Comparison of ENCODE assay signal across 26 mouse cellular contexts in genomic region chr12:5257174-5257573, GRCm38 (mm10).
"Had no signal": no experiment of that assay in that cellular context is flagged by ENCODE, and none has a peak within 500 bp of the region (broad histone marks: within the 10 kb centered on the region; RNA-seq: fewer than 3 reads in every experiment).

No protein-coding gene starts in this region.

- H3K4me1 ChIP-seq: liver, embryonic 12.5 days had no signal

- ATAC-seq: hindbrain, postnatal 0 days; intestine, embryonic 16.5 days; liver, embryonic 12.5 days had no signal

- H3K36me3 ChIP-seq: heart, embryonic 13.5 days; heart, embryonic 15.5 days; hindbrain, embryonic 13.5 days; hindbrain, embryonic 15.5 days; kidney, embryonic 15.5 days; limb, embryonic 13.5 days; limb, embryonic 15.5 days; liver, embryonic 12.5 days had no signal

- H3K27ac ChIP-seq: heart, adult 2 months; heart, embryonic 13.5 days; heart, embryonic 15.5 days; hindbrain, embryonic 13.5 days; hindbrain, embryonic 15.5 days; hindbrain, postnatal 0 days; kidney, embryonic 15.5 days; kidney, postnatal 0 days; limb, embryonic 13.5 days; limb, embryonic 15.5 days; liver, embryonic 12.5 days had no signal

- H3K4me3 ChIP-seq: heart, adult 2 months; heart, embryonic 13.5 days; heart, embryonic 15.5 days; hindbrain, embryonic 13.5 days; hindbrain, embryonic 15.5 days; kidney, embryonic 15.5 days; limb, embryonic 13.5 days; limb, embryonic 15.5 days; liver, embryonic 12.5 days had no signal

- DNase-seq: gastrocnemius, postnatal 14 days; gastrocnemius, postnatal 36 days; heart, adult 11 months; heart, adult 2 months; heart, postnatal 14 days; heart, postnatal 36 days; kidney, adult 11 months; kidney, adult 2 months; kidney, adult 9 months; kidney, postnatal 14 days; kidney, postnatal 36 days; layer of hippocampus, adult 9-11 months; layer of hippocampus, postnatal 36 days; left cerebral cortex, postnatal 4 days had no signal

- H3K9me3 ChIP-seq: heart, embryonic 13.5 days; heart, embryonic 15.5 days; hindbrain, embryonic 13.5 days; hindbrain, embryonic 15.5 days; kidney, embryonic 15.5 days; limb, embryonic 13.5 days; limb, embryonic 15.5 days; liver, embryonic 12.5 days had no signal

- H3K4me2 ChIP-seq: heart, embryonic 11.5 days; heart, embryonic 13.5 days; heart, embryonic 15.5 days; hindbrain, embryonic 13.5 days; hindbrain, embryonic 15.5 days; kidney, embryonic 15.5 days; limb, embryonic 13.5 days; limb, embryonic 15.5 days; liver, embryonic 12.5 days had no signal

- H3K27me3 ChIP-seq: heart, embryonic 13.5 days; heart, embryonic 15.5 days; hindbrain, embryonic 13.5 days; hindbrain, embryonic 15.5 days; kidney, embryonic 15.5 days; limb, embryonic 13.5 days; limb, embryonic 15.5 days; liver, embryonic 12.5 days had no signal

- H3K9ac ChIP-seq: heart, embryonic 13.5 days; heart, embryonic 15.5 days; hindbrain, embryonic 13.5 days; hindbrain, embryonic 15.5 days; kidney, embryonic 15.5 days; limb, embryonic 13.5 days; limb, embryonic 15.5 days; liver, embryonic 12.5 days had no signal
